Mouse (Mus musculus): Measurements from ENCODE around the gene Mki67.

GRCm38 (mm10) chr7:135748986-135749385 is 32.8 kb upstream of the Mki67 start:
- TF ChIP-seq POLR2A (IDR thresholded peaks at IDR 0.05; ENCODE audit: low read depth, low read length): no peak
- no peak for TF ChIP-seq CTCF (IDR thresholded peaks at IDR 0.05; ENCODE audit: extremely low read depth, insufficient read depth, insufficient read length, insufficient replicate concordance)

All from spleen, adult 2 months (tissue).